Mouse (Mus musculus) brain, embryonic 14.5 days (tissue): ENCODE measurements around the gene Akp3. TPM values are rescaled to one million over a fixed set of nuclear protein-coding genes. Genes with fewer than 3 reads are reported as not detected.

Experiments used
- DNase-seq: peaks from one replicate; pipeline ENCODE4 v3.0.0-alpha.2; 2011; ENCODE audit warnings: low read depth
- CTCF ChIP-seq: fragments of 200-500 bp; IDR thresholded peaks from 2 replicates; pipeline ENCODE4 v1.5.1; 2012; ENCODE audit warnings: inconsistent platforms, mild to moderate bottlenecking, moderate library complexity, borderline replicate concordance; ENCODE audit not compliant: insufficient read depth, insufficient read length; ENCODE audit errors: extremely low read depth
- POLR2A ChIP-seq: fragments of 200-500 bp; IDR thresholded peaks from 2 replicates; pipeline ENCODE4 v1.6.1; 2012; ENCODE audit warnings: mild to moderate bottlenecking, inconsistent platforms, borderline replicate concordance; ENCODE audit not compliant: poor library complexity, insufficient read depth, insufficient read length, severe bottlenecking; ENCODE audit errors: extremely low read depth
- polyA plus RNA-seq: library from polyadenylated mRNA; depleted of rRNA; stranded (reverse); fragments of >200 nt; gene quantifications from 2 replicates; pipeline ENCODE4 v1.2.3, GENCODE M21; 2012; rRNA removed

Gene Akp3
- polyA plus RNA-seq, 1 experiment: 0.05 TPM

- TF ChIP-seq CTCF (no peak), POLR2A (no peak)
These were observed 31.4 kb downstream of the Akp3 start, which contains the start of gene Ecel1 for GRCm38 (mm10) chr1:87156199-87156587. Gene Ecel1 (minus strand): TSS chr1:87156521.

GRCm38 (mm10) chr1:87159396-87159795 lies 34.6 kb downstream of the Akp3 start:
- TF ChIP-seq POLR2A (no peak), CTCF (no peak)
- DNase-seq: no peak

More at GRCm38 (mm10) chr1:87156199-87156587, 31.4 kb downstream of the Akp3 start, which contains the start of gene Ecel1:
- no peak for DNase-seq

GRCm38 (mm10) chr1:87164164-87164795 lies 39.5 kb downstream of the Akp3 start:
- no peak for TF ChIP-seq POLR2A
- no peak for TF ChIP-seq CTCF
- peak; percentile 64 for DNase-seq

- TF ChIP-seq CTCF: no peak
- no peak for TF ChIP-seq POLR2A
- peak; percentile 67 for DNase-seq
These were observed 40.0 kb downstream of the Akp3 start for GRCm38 (mm10) chr1:87164796-87165184.

GRCm38 (mm10) chr1:87170458-87170857 lies 45.7 kb downstream of the Akp3 start:
- TF ChIP-seq CTCF: no peak
- no peak for TF ChIP-seq POLR2A
- DNase-seq: no peak

- TF ChIP-seq CTCF (no peak), POLR2A (no peak)
- DNase-seq: peak; percentile 66
These were observed 46.5 kb downstream of the Akp3 start for GRCm38 (mm10) chr1:87171312-87171711.

GRCm38 (mm10) chr1:87172316-87172715 lies 47.5 kb downstream of the Akp3 start:
- TF ChIP-seq CTCF (no peak), POLR2A (no peak)
- no peak for DNase-seq

- TF ChIP-seq POLR2A (no peak), CTCF (peak; percentile 87)
- DNase-seq: peak; percentile 80
These were observed 49.5 kb downstream of the Akp3 start for GRCm38 (mm10) chr1:87174006-87174955.

- peak; percentile 68 for TF ChIP-seq CTCF
- no peak for TF ChIP-seq POLR2A
- peak; percentile 95 for DNase-seq
These were observed 51.1 kb downstream of the Akp3 start for GRCm38 (mm10) chr1:87175852-87176292.

Other genes starting within 250 kb of the Akp3 start
- not detected in 2 replicates for gene Alppl2, start 35.0 kb upstream of the Akp3 start, polyA plus RNA-seq
- gene Alpi, start 23.4 kb upstream of the Akp3 start, polyA plus RNA-seq: 0.06 TPM in 1 of 2 replicates, not detected in the other
- gene Ecel1, start 31.5 kb downstream of the Akp3 start, polyA plus RNA-seq: 49.0 and 57.3 TPM in 2 replicates
- 0.28 and 1.3 TPM in 2 replicates for gene Prss56, start 58.3 kb downstream of the Akp3 start, polyA plus RNA-seq
- gene Chrnd, start 65.6 kb downstream of the Akp3 start, polyA plus RNA-seq: 0.07 and 0.14 TPM in 2 replicates
- gene Chrng, start 79.7 kb downstream of the Akp3 start, polyA plus RNA-seq: 0.16 and 0.85 TPM in 2 replicates
- 52.7 and 79.7 TPM in 2 replicates for gene Eif4e2, start 88.9 kb downstream of the Akp3 start, polyA plus RNA-seq
- gene Efhd1, start 139.4 kb downstream of the Akp3 start, polyA plus RNA-seq: 1.2 and 1.5 TPM in 2 replicates
- gene Gigyf2, start 202.0 kb downstream of the Akp3 start, polyA plus RNA-seq: 58.2 and 75.1 TPM in 2 replicates